Mouse (Mus musculus) skeletal muscle tissue, adult 2 months (tissue): ENCODE measurements around the gene Timeless.
"Not testable (repeated sequence)": the region's sequence is repeated elsewhere in the genome, so short reads cannot be mapped to it uniquely, and the experiment has no call there.

ENCODE experiments used
- DNase-seq: peaks from one replicate; pipeline ENCODE4 v3.0.0-alpha.2; 2012; ENCODE audit warnings: low read depth, low spot score

Gene Timeless

GRCm38 (mm10) chr10:128212871-128213323 lies 19.0 kb upstream of the Timeless start:
- DNase-seq = peak; percentile 36

GRCm38 (mm10) chr10:128214112-128214511 lies 17.8 kb upstream of the Timeless start:
- not testable (repeated sequence) for DNase-seq

GRCm38 (mm10) chr10:128214981-128215380 lies 16.9 kb upstream of the Timeless start:
- DNase-seq = no peak

GRCm38 (mm10) chr10:128218387-128219117 lies 13.3 kb upstream of the Timeless start:
- DNase-seq = no peak

- no peak for DNase-seq
Observed at GRCm38 (mm10) chr10:128221533-128222286, 10.2 kb upstream of the Timeless start.

GRCm38 (mm10) chr10:128225064-128225463 lies 6.8 kb upstream of the Timeless start:
- no peak for DNase-seq

GRCm38 (mm10) chr10:128225538-128225937 lies 6.3 kb upstream of the Timeless start, which contains the start of gene Mip:
TSS of gene Mip (plus strand) at chr10:128225838.
- no peak for DNase-seq

- DNase-seq = no peak
Observed at GRCm38 (mm10) chr10:128227592-128227991, 4.3 kb upstream of the Timeless start.

GRCm38 (mm10) chr10:128228009-128228408 lies 3.9 kb upstream of the Timeless start:
- no peak for DNase-seq

GRCm38 (mm10) chr10:128230582-128230981 lies 1.3 kb upstream of the Timeless start:
- DNase-seq = no peak

- no peak for DNase-seq
Observed at GRCm38 (mm10) chr10:128231146-128231545, 719 bp upstream of the Timeless start.

GRCm38 (mm10) chr10:128232420-128232985 lies 638 bp downstream of the Timeless start:
- DNase-seq = peak; percentile 68

- DNase-seq = no peak
Observed at GRCm38 (mm10) chr10:128236321-128236720, 4.5 kb downstream of the Timeless start.

- peak; percentile 38 for DNase-seq
Observed at GRCm38 (mm10) chr10:128237807-128238480, 6.1 kb downstream of the Timeless start.

- DNase-seq = no peak
Observed at GRCm38 (mm10) chr10:128239140-128239539, 7.3 kb downstream of the Timeless start.

- no peak for DNase-seq
Observed at GRCm38 (mm10) chr10:128240131-128240530, 8.3 kb downstream of the Timeless start.

- DNase-seq = no peak
Observed at GRCm38 (mm10) chr10:128243252-128243651, 11.4 kb downstream of the Timeless start.

- no peak for DNase-seq
Observed at GRCm38 (mm10) chr10:128244121-128244520, 12.3 kb downstream of the Timeless start.

GRCm38 (mm10) chr10:128247020-128247732 lies 15.3 kb downstream of the Timeless start:
- peak; percentile 70 for DNase-seq

- DNase-seq = no peak
Observed at GRCm38 (mm10) chr10:128250565-128250964, 18.7 kb downstream of the Timeless start.

GRCm38 (mm10) chr10:128253677-128254255 lies 21.9 kb downstream of the Timeless start, which contains the start of gene Apon:
TSS of gene Apon (plus strand) at chr10:128254096.
- no peak for DNase-seq
